In genomic region chr3:141779186-141779585, GRCm38 (mm10) we compare ENCODE assay signal across 13 mouse cellular contexts.
DNase-seq lines count a peak whose midpoint lies in the region.
"Had no signal": no experiment of that assay in that cellular context is flagged by ENCODE, and none has a peak within 500 bp of the region (broad histone marks: within the 10 kb centered on the region; RNA-seq: fewer than 3 reads in every experiment).

No protein-coding gene starts in this region.

- peak; percentile 22 for DNase-seq in kidney, adult 11 months
- no peak for DNase-seq in kidney, postnatal 4 days
- peak; percentile 5 for DNase-seq in CD4-positive helper T cell, adult 2 months (ENCODE audit: low read depth, low spot score)
- DNase-seq in kidney, adult 8-10 months, result peak; percentile 32 to 41
- DNase-seq in kidney, postnatal 36 days, result peak; percentile 27 to 39
- no peak for DNase-seq in adrenal gland, adult (ENCODE audit: inconsistent age in 2 of 2, low spot score in 1 of 2)
- no peak for DNase-seq in thymus, postnatal 25 days
- no peak for DNase-seq in heart, adult 18-20 months
- DNase-seq: cerebellum, adult 9-10 months; lung, adult 18-20 months; right cerebral cortex, postnatal 14 days; spleen, adult 18-20 months; thymus, postnatal 36 days had no signal

Comparison
In these comparisons a context has a peak if more than half of its experiments do, and no peak if none do; other contexts are left out.
1. DNase-seq: peak in kidney, adult 11 months (single experiment), CD4-positive helper T cell, adult 2 months (single experiment), kidney, adult 8-10 months (2 of 2) and kidney, postnatal 36 days (2 of 2); none in kidney, postnatal 4 days (0 of 2), adrenal gland, adult (0 of 2), thymus, postnatal 25 days (single experiment) and heart, adult 18-20 months (0 of 2).